Mouse (Mus musculus): ENCODE results near the gene 4933409G03Rik. TPM values are rescaled to one million over a fixed set of nuclear protein-coding genes. Genes with fewer than 3 reads are reported as not detected.
"Not testable (repeated sequence)": the region's sequence is repeated elsewhere in the genome, so short reads cannot be mapped to it uniquely, and the experiment has no call there.

Gene 4933409G03Rik
- not detected in 2 replicates for polyA plus RNA-seq (2015; fragmentation: Nextera tagmentation; extraction: Ambion mirVana)

GRCm38 (mm10) chr2:68582113-68582512 lies at the start of gene 4933409G03Rik:
4933409G03Rik (plus strand) TSS chr2:68582413.
- Histone ChIP-seq H3K4me1 (replicated peaks) (no peaks in the 10 kb centered on the region), H3K27ac (no peak within 1 kb of the TSS), H3K4me2 (replicated peaks) (no peak within 1 kb of the TSS), H3K4me3 (replicated peaks) (no peak within 1 kb of the TSS), H3K9ac (no peak within 1 kb of the TSS), H3K36me3 (no peaks in the 10 kb centered on the region), H3K9me3 (no peaks in the 10 kb centered on the region), H3K27me3 (replicated peaks) (no peaks in the 10 kb centered on the region)
- WGBS = 88% methylated on average over 5 of the region's 5 CpGs
- ATAC-seq = no peak

DNA sequence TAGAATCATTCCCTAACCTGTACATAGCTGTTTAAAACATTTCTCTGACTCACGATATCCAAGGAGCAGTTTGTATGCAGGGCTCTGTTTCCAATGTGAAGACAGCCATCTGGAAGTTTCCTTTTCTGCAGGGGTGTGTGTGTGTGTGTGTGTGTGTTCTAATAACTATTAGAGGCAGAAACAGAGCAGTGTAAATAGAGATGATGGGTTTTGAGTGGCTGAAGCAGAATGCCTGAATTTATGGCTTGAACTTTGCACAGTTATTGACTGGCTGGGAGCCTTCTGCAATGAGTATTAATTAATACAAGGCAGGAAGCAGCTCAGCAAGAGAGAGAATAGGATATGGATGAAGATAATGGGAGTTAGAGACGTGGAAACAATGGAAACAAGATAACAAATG lies 38.0 kb upstream of the 4933409G03Rik start:
- H3K27me3 ChIP-seq (replicated peaks) = no peaks in the 10 kb centered on the region
- WGBS = 21% methylated on average over 2 of the region's 2 CpGs
- no peaks in the 10 kb centered on the region for H3K9me3 ChIP-seq
- H3K4me2 ChIP-seq (replicated peaks) = no peak overlapping the region
- no peaks in the 10 kb centered on the region for H3K4me1 ChIP-seq (replicated peaks)
- no peaks in the 10 kb centered on the region for H3K36me3 ChIP-seq
- no peak overlapping the region for H3K27ac ChIP-seq
- peak; percentile 86 for ATAC-seq
- no peak overlapping the region for H3K4me3 ChIP-seq (replicated peaks)
- no peak overlapping the region for H3K9ac ChIP-seq

DNA sequence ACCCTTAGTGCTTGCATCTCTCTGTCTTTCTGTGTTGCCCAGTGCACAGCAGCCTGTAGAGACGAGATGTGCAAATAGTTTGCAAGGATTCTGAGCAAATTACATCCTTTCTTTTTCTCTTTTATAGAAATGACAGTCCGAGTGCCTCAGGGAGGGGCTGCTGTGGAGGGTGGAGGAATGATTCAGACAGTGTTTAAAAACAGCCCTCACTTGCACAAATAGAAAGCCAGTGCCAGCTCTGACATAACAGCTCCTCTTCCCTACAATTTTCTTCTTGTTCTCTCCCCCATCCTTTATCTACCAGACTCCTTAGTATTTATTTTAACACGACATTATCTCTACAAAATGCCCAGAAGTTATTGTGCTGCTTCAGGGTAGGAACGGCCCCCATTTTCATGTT lies 21.4 kb upstream of the 4933409G03Rik start:
- Histone ChIP-seq H3K4me2 (replicated peaks) (no peak overlapping the region), H3K27me3 (replicated peaks) (no peaks in the 10 kb centered on the region), H3K9me3 (no peaks in the 10 kb centered on the region), H3K36me3 (no peaks in the 10 kb centered on the region), H3K27ac (no peak overlapping the region), H3K4me3 (replicated peaks) (no peak overlapping the region), H3K4me1 (replicated peaks) (no peaks in the 10 kb centered on the region), H3K9ac (no peak overlapping the region)
- no peak for ATAC-seq
- 30% methylated on average over 4 of the region's 4 CpGs for WGBS

DNA sequence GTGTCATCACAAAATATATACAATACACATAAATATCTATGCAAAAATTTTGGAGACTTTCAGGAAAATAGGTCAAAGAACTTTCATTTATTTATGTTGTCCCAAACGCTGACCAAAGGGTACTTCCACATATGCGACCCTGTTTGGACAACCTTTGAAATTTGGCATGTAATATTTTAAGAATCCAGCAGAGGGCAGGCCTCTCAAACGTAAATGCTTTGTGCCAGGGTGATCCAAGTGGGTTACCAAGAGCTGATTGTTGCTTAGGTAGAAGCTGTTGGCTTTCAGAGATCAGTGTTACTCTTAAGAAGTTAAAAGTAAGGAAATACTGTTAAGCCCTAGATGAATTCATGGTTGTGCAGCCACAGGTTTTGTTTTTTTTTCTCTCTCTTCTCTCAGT lies 18.9 kb upstream of the 4933409G03Rik start:
- 0 out of 2 replicates have a peak, but pooled peaks have one; percentile 39 for ATAC-seq
- no peaks in the 10 kb centered on the region for H3K27me3 ChIP-seq (replicated peaks)
- no peak overlapping the region for H3K9ac ChIP-seq
- WGBS = 9% methylated on average over 3 of the region's 3 CpGs
- no peak overlapping the region for H3K4me2 ChIP-seq (replicated peaks)
- no peaks in the 10 kb centered on the region for H3K4me1 ChIP-seq (replicated peaks)
- no peaks in the 10 kb centered on the region for H3K9me3 ChIP-seq
- no peak overlapping the region for H3K27ac ChIP-seq
- H3K36me3 ChIP-seq = no peaks in the 10 kb centered on the region
- H3K4me3 ChIP-seq (replicated peaks) = no peak overlapping the region

GRCm38 (mm10) chr2:68568361-68568760 lies 13.9 kb upstream of the 4933409G03Rik start:
- no peak for ATAC-seq
- Histone ChIP-seq H3K4me2 (replicated peaks) (no peak overlapping the region), H3K9me3 (no peaks in the 10 kb centered on the region), H3K4me3 (replicated peaks) (no peak overlapping the region), H3K27me3 (replicated peaks) (no peaks in the 10 kb centered on the region), H3K27ac (no peak overlapping the region), H3K9ac (no peak overlapping the region), H3K4me1 (replicated peaks) (no peaks in the 10 kb centered on the region), H3K36me3 (no peaks in the 10 kb centered on the region)
- WGBS = 88% methylated on average over 15 of the region's 15 CpGs

DNA sequence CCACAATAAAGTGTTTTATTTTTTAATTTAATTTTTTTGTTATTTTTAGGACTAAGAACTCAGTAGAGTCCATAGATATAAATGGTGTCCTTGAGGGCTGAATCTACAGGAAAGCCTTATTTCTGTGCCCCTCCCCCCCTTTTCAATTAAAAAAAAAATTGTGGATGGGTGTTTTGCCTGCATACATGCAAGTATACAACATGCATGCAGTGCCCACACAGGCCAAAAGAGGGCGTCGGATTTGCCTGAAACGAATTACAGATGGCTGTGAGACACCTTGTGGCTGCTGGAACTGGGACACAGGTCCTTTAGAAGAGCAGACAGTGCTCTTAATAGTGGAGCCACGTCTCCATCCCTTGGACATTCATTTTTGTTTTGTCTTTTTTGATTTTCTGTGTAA lies 9.9 kb upstream of the 4933409G03Rik start:
- Histone ChIP-seq H3K36me3 (no peaks in the 10 kb centered on the region), H3K27ac (no peak overlapping the region), H3K9ac (no peak overlapping the region), H3K27me3 (replicated peaks) (no peaks in the 10 kb centered on the region), H3K4me3 (replicated peaks) (no peak overlapping the region), H3K9me3 (no peaks in the 10 kb centered on the region), H3K4me2 (replicated peaks) (no peak overlapping the region), H3K4me1 (replicated peaks) (no peaks in the 10 kb centered on the region)
- 29% methylated on average over 4 of the region's 4 CpGs for WGBS
- ATAC-seq = no peak

- no peaks in the 10 kb centered on the region for H3K36me3 ChIP-seq
- H3K4me1 ChIP-seq (replicated peaks) = no peaks in the 10 kb centered on the region
- H3K27me3 ChIP-seq (replicated peaks) = no peaks in the 10 kb centered on the region
- ATAC-seq = no peak
- H3K9ac ChIP-seq = no peak overlapping the region
- H3K9me3 ChIP-seq = no peaks in the 10 kb centered on the region
- 21% methylated on average over 3 of the region's 3 CpGs for WGBS
- H3K27ac ChIP-seq = no peak overlapping the region
- H3K4me3 ChIP-seq (replicated peaks) = no peak overlapping the region
- H3K4me2 ChIP-seq (replicated peaks) = no peak overlapping the region
Measured at GRCm38 (mm10) chr2:68592765-68593164, 10.6 kb downstream of the 4933409G03Rik start.

DNA sequence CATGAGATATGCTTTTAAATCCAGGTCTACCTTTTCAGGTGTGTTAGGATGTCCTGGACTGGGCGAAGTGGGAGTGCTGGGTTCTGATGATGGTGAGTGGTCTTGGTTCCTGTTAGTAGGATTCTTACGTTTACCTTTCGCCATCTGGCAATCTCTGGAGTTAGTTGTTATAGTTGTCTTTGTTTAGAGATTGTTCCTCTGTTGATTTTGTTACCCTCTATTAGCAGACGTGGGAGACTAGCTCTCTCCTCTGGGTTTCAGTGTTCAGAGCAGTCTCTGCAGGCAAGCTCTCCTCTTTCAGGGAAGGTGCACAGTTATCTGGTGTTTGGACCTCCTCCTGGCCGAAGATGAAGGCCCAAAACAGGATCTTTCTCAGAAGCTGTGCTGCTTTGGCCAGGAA lies 74.0 kb downstream of the 4933409G03Rik start, which contains the start of gene 4932414N04Rik:
Gene 4932414N04Rik, plus strand, starts transcription at position 301 of the 400 bp plus-strand sequence.
- H3K4me2 ChIP-seq (replicated peaks); H3K4me3 ChIP-seq (replicated peaks); H3K36me3 ChIP-seq; H3K27me3 ChIP-seq (replicated peaks); H3K9me3 ChIP-seq; ATAC-seq; H3K4me1 ChIP-seq (replicated peaks); H3K27ac ChIP-seq; H3K9ac ChIP-seq: not testable (repeated sequence)
- 67% methylated on average over 2 of the region's 5 CpGs for WGBS

Other genes starting within 250 kb of the 4933409G03Rik start
- gene Stk39, start 110.1 kb upstream of the 4933409G03Rik start, polyA plus RNA-seq (2015; fragmentation: Nextera tagmentation; extraction: Ambion mirVana) = 14.2 and 14.5 TPM in 2 replicates
- not detected in 2 replicates for gene 4932414N04Rik, start 74.1 kb downstream of the 4933409G03Rik start, polyA plus RNA-seq (2015; fragmentation: Nextera tagmentation; extraction: Ambion mirVana)

Measured in intestine, embryonic 15.5 days (tissue).